Mouse (Mus musculus) cerebellum, adult 18-20 months (tissue): ENCODE measurements around the gene Cd300ld3.

Source experiments
- DNase-seq, 2 experiments: peaks; one replicate each; pipeline ENCODE4 v3.0.0; 2021

Cd300ld3 gene

GRCm38 (mm10) chr11:115048259-115048658 is at the start of gene Cd300ld3:
Gene Cd300ld3, minus strand, starts transcription at chr11:115048409.
- DNase-seq, result peak in 1 of 2 experiments; percentile 31

- DNase-seq, result peak in 1 of 2 experiments; percentile 30
These were observed 43.9 kb upstream of the Cd300ld3 start for GRCm38 (mm10) chr11:115092140-115092539.

- DNase-seq, result peak; percentile 80 to 82
These were observed 43.2 kb upstream of the Cd300ld3 start, which contains the start of gene Rab37 for GRCm38 (mm10) chr11:115091362-115091901. Gene Rab37, plus strand, starts transcription at chr11:115091431.

- DNase-seq, result no peak
These were observed 41.6 kb upstream of the Cd300ld3 start for GRCm38 (mm10) chr11:115089853-115090252.

- DNase-seq, result no peak
These were observed 38.0 kb upstream of the Cd300ld3 start for GRCm38 (mm10) chr11:115086213-115086612.

- DNase-seq, result no peak
These were observed 36.9 kb upstream of the Cd300ld3 start for GRCm38 (mm10) chr11:115085064-115085463.

GRCm38 (mm10) chr11:115084595-115084994 is 36.4 kb upstream of the Cd300ld3 start:
- peak; percentile 31 to 45 for DNase-seq

- peak; percentile 87 to 90 for DNase-seq
These were observed 35.3 kb upstream of the Cd300ld3 start for GRCm38 (mm10) chr11:115083376-115084139.

- DNase-seq, result no peak
These were observed 34.0 kb upstream of the Cd300ld3 start for GRCm38 (mm10) chr11:115082196-115082595.

GRCm38 (mm10) chr11:115081373-115081772 is 33.2 kb upstream of the Cd300ld3 start:
- DNase-seq, result no peak

- DNase-seq, result peak; percentile 76
These were observed 32.7 kb upstream of the Cd300ld3 start for GRCm38 (mm10) chr11:115080886-115081285.

- DNase-seq, result no peak
These were observed 30.5 kb upstream of the Cd300ld3 start for GRCm38 (mm10) chr11:115078680-115079079.

- no peak for DNase-seq
These were observed 29.2 kb upstream of the Cd300ld3 start for GRCm38 (mm10) chr11:115077436-115077835.

- DNase-seq, result no peak
These were observed 27.6 kb upstream of the Cd300ld3 start for GRCm38 (mm10) chr11:115075859-115076258.

- no peak for DNase-seq
These were observed 27.2 kb upstream of the Cd300ld3 start for GRCm38 (mm10) chr11:115075407-115075806.

GRCm38 (mm10) chr11:115073002-115073401 is 24.8 kb upstream of the Cd300ld3 start:
- DNase-seq, result no peak

GRCm38 (mm10) chr11:115071631-115072294 is 23.6 kb upstream of the Cd300ld3 start:
- no peak for DNase-seq

GRCm38 (mm10) chr11:115071015-115071551 is 22.9 kb upstream of the Cd300ld3 start:
- DNase-seq, result no peak

- DNase-seq, result no peak
These were observed 18.6 kb upstream of the Cd300ld3 start for GRCm38 (mm10) chr11:115066768-115067167.

- DNase-seq, result no peak
These were observed 13.9 kb upstream of the Cd300ld3 start, which contains the start of gene Cd300e for GRCm38 (mm10) chr11:115062077-115062476. Gene Cd300e, minus strand, starts transcription at chr11:115062177.

- no peak for DNase-seq
These were observed 11.6 kb upstream of the Cd300ld3 start for GRCm38 (mm10) chr11:115059797-115060196.

GRCm38 (mm10) chr11:115058701-115059100 is 10.5 kb upstream of the Cd300ld3 start:
- no peak for DNase-seq

- no peak for DNase-seq
These were observed 6.3 kb upstream of the Cd300ld3 start for GRCm38 (mm10) chr11:115054537-115054936.
